ENCODE assay signal across 14 mouse cellular contexts in genomic region chr6:116966436-116966835, GRCm38 (mm10).
DNase-seq lines count a peak whose midpoint lies in the region; ATAC-seq and TF ChIP-seq lines count a peak whose summit lies in the region.
"Had no signal": no experiment of that assay in that cellular context is flagged by ENCODE, and none has a peak within 500 bp of the region (broad histone marks: within the 10 kb centered on the region; RNA-seq: fewer than 3 reads in every experiment).

No protein-coding gene starts in this region.

- H3K27ac ChIP-seq in heart, adult 2 months = no peak overlapping the region
- H3K27ac ChIP-seq in limb, embryonic 14.5 days (replicated peaks; ENCODE audit: low read depth, low read length) = no peak overlapping the region
- no peak overlapping the region for H3K27ac ChIP-seq in limb, embryonic 10.5 days
- H3K27ac ChIP-seq: heart, embryonic 10.5 days; hindbrain, embryonic 13.5 days had no signal

- no peaks in the 10 kb centered on the region for H3K9me3 ChIP-seq in limb, embryonic 14.5 days (ENCODE audit: control insufficient read depth, low read length)
- H3K9me3 ChIP-seq in limb, embryonic 10.5 days (replicated peaks) = no peaks in the 10 kb centered on the region
- no peaks in the 10 kb centered on the region for H3K9me3 ChIP-seq in E14TG2a.4 (ENCODE audit: low read length)
- H3K9me3 ChIP-seq: heart, embryonic 10.5 days; hindbrain, embryonic 13.5 days had no signal

- no peaks in the 10 kb centered on the region for H3K79me2 ChIP-seq in heart, adult 2 months (replicated peaks; ENCODE audit: control insufficient read depth, insufficient read depth, low read length)

- no peak for DNase-seq in heart, adult 2 months
- no peak for DNase-seq in heart, adult 9 months (ENCODE audit: low spot score in 2 of 2)
- peak; percentile 37 for DNase-seq in limb, embryonic 14.5 days (ENCODE audit: low spot score)
- no peak for DNase-seq in limb, embryonic 10.5 days (ENCODE audit: low spot score)
- no peak for DNase-seq in Patski (ENCODE audit: low read depth, low spot score)
- no peak for DNase-seq in thymus, postnatal 10 days (ENCODE audit: low spot score in 2 of 2)
- DNase-seq: embryo, embryonic 11 days; lung, postnatal 14 days; thymus, postnatal 14 days had no signal

- CTCF ChIA-PET in Patski (lab: Charles Lee) = interaction anchor here (0.8 to 1.6 kb wide), 4 partner anchors 8 to 187 kb away, joined by 3 to 4 read pairs (median 3); no protein-coding TSS in a partner anchor

- TF ChIP-seq CTCF in heart, adult 2 months (IDR thresholded peaks at IDR 0.05) = peak; percentile 57
- TF ChIP-seq CTCF in E14TG2a.4 (conservative IDR thresholded peaks at IDR 0.05; ENCODE audit: low read length) (peak; percentile 46), Patski (IDR thresholded peaks at IDR 0.05) (peak; percentile 65)

- WGBS in heart, adult 2 months = 23% methylated on average over 3 of the region's 3 CpGs
- WGBS in limb, embryonic 14.5 days = 23% methylated on average over 3 of the region's 3 CpGs
- WGBS in limb, embryonic 10.5 days = 27% methylated on average over 3 of the region's 3 CpGs

- no peak for TF ChIP-seq POLR2A in heart, adult 2 months (IDR thresholded peaks at IDR 0.05; ENCODE audit: insufficient read depth, low read depth, low read length)
- TF ChIP-seq POLR2A in limb, embryonic 14.5 days (IDR thresholded peaks at IDR 0.05; ENCODE audit: borderline replicate concordance, extremely low read depth, insufficient read depth, insufficient read length) = no peak

- no peak for TF ChIP-seq EP300 in heart, adult 2 months (IDR thresholded peaks at IDR 0.05; ENCODE audit: insufficient read depth, low read depth, low read length)

- no peak for ATAC-seq in limb, embryonic 14.5 days (ENCODE audit: low FRiP score, low read depth)
- ATAC-seq in Patski = no peak
- ATAC-seq: forebrain, embryonic 16.5 days had no signal

- H3K4me3 ChIP-seq in heart, adult 2 months = no peak overlapping the region
- no peak overlapping the region for H3K4me3 ChIP-seq in limb, embryonic 14.5 days (replicated peaks; ENCODE audit: low read length)
- H3K4me3 ChIP-seq in limb, embryonic 10.5 days = no peak overlapping the region
- H3K4me3 ChIP-seq in E14TG2a.4 (replicated peaks; ENCODE audit: low read length) = no peak overlapping the region
- H3K4me3 ChIP-seq: heart, embryonic 10.5 days; hindbrain, embryonic 13.5 days; myocyte had no signal

- H3K4me1 ChIP-seq in heart, adult 2 months (ENCODE audit: control insufficient read depth, insufficient read depth, low read length) = no peaks in the 10 kb centered on the region; the same call in 1 of the 2 replicates
- peaks cover 23% of the 10 kb centered on the region for H3K4me1 ChIP-seq in limb, embryonic 14.5 days (ENCODE audit: control insufficient read depth, insufficient read depth, low read length)
- H3K4me1 ChIP-seq in limb, embryonic 10.5 days = peaks cover 31% of the 10 kb centered on the region
- no peaks in the 10 kb centered on the region for H3K4me1 ChIP-seq in E14TG2a.4 (replicated peaks; ENCODE audit: low read depth, low read length)
- H3K4me1 ChIP-seq: hindbrain, embryonic 13.5 days had no signal

- H3K9ac ChIP-seq in heart, adult 2 months (ENCODE audit: low read depth, low read length) = no peak overlapping the region
- H3K9ac ChIP-seq in limb, embryonic 14.5 days (ENCODE audit: low read depth, low read length, severe bottlenecking) = no peak overlapping the region
- H3K9ac ChIP-seq: hindbrain, embryonic 13.5 days had no signal

- no peak overlapping the region for H3K4me2 ChIP-seq in limb, embryonic 14.5 days (replicated peaks; ENCODE audit: low read depth, low read length, severe bottlenecking)
- H3K4me2 ChIP-seq: hindbrain, embryonic 13.5 days had no signal

- intact Hi-C loops in heart, adult 2 months (cut with DNase I) = loop anchor here (2.0 to 10.0 kb wide), 3 partner anchors 192 to 862 kb away; partner anchors contain the start of gene Cxcl12

- in situ Hi-C loops in Patski (cut with MboI; ENCODE audit: low pct_unique_long_range_greater_than_20kb) = loop anchor here (10.0 kb wide), 2 partner anchors 198 to 858 kb away; partner anchors contain the start of gene Cxcl12

- H3K27me3 ChIP-seq in heart, adult 2 months (ENCODE audit: control insufficient read depth, insufficient read depth, low read length) = no peaks in the 10 kb centered on the region
- no peaks in the 10 kb centered on the region for H3K27me3 ChIP-seq in limb, embryonic 14.5 days (ENCODE audit: control insufficient read depth, insufficient read depth, low read length)
- H3K27me3 ChIP-seq in limb, embryonic 10.5 days (ENCODE audit: low read depth, poor library complexity, severe bottlenecking) = no peaks in the 10 kb centered on the region
- H3K27me3 ChIP-seq in E14TG2a.4 (ENCODE audit: insufficient read depth, low read length) (no peaks in the 10 kb centered on the region), Patski (no peaks in the 10 kb centered on the region)
- H3K27me3 ChIP-seq: hindbrain, embryonic 13.5 days had no signal

- no peaks in the 10 kb centered on the region for H3K36me3 ChIP-seq in heart, adult 2 months (ENCODE audit: control insufficient read depth, insufficient read depth, low read length)
- H3K36me3 ChIP-seq in limb, embryonic 14.5 days (ENCODE audit: control insufficient read depth, insufficient read depth, low read length) = no peaks in the 10 kb centered on the region
- H3K36me3 ChIP-seq in limb, embryonic 10.5 days = no peaks in the 10 kb centered on the region
- no peaks in the 10 kb centered on the region for H3K36me3 ChIP-seq in E14TG2a.4 (ENCODE audit: insufficient read depth, low read length)
- H3K36me3 ChIP-seq: heart, embryonic 10.5 days; hindbrain, embryonic 13.5 days had no signal

- POLR2A ChIA-PET in Patski (lab: Charles Lee) = no interaction called here
